Mouse (Mus musculus) forebrain, embryonic 12.5 days (tissue): ENCODE data around the gene Olfr202. TPM values are rescaled to one million over a fixed set of nuclear protein-coding genes. Genes with fewer than 3 reads are reported as not detected.

ENCODE experiments used
- polyA plus RNA-seq: library from polyadenylated mRNA; unstranded; fragments of >200 nt; fragmentation: Nextera tagmentation; extraction: Ambion mirVana; gene quantifications from 2 replicates; pipeline ENCODE4 v1.2.1, GENCODE M21; 2016

The Olfr202 gene
- polyA plus RNA-seq, 1 experiment from 2014 or later = not detected

Other genes with a start within 250 kb of the Olfr202 start
- not detected in 2 replicates for gene Olfr187, start 247.0 kb downstream of the Olfr202 start, polyA plus RNA-seq
- gene Olfr190, start 208.8 kb downstream of the Olfr202 start, polyA plus RNA-seq = not detected in 2 replicates
- gene Olfr191, start 197.0 kb downstream of the Olfr202 start, polyA plus RNA-seq = not detected in 2 replicates
- gene Olfr193, start 174.9 kb downstream of the Olfr202 start, polyA plus RNA-seq = not detected in 2 replicates
- gene Olfr194, start 165.7 kb downstream of the Olfr202 start, polyA plus RNA-seq = not detected in 2 replicates
- not detected in 2 replicates for gene Olfr195, start 139.7 kb downstream of the Olfr202 start, polyA plus RNA-seq
- not detected in 2 replicates for gene Olfr196, start 116.3 kb downstream of the Olfr202 start, polyA plus RNA-seq
- gene Olfr198, start 83.3 kb downstream of the Olfr202 start, polyA plus RNA-seq = not detected in 2 replicates
- not detected in 2 replicates for gene Olfr199, start 67.0 kb downstream of the Olfr202 start, polyA plus RNA-seq
- gene Olfr201, start 14.2 kb downstream of the Olfr202 start, polyA plus RNA-seq = not detected in 2 replicates
- gene Olfr203, start 12.1 kb upstream of the Olfr202 start, polyA plus RNA-seq = not detected in 2 replicates
- not detected in 2 replicates for gene Olfr204, start 31.5 kb upstream of the Olfr202 start, polyA plus RNA-seq
- not detected in 2 replicates for gene Olfr205, start 44.3 kb upstream of the Olfr202 start, polyA plus RNA-seq
- not detected in 2 replicates for gene Olfr206, start 62.5 kb upstream of the Olfr202 start, polyA plus RNA-seq
- gene Olfr209, start 77.2 kb upstream of the Olfr202 start, polyA plus RNA-seq = not detected in 2 replicates
- gene Gabrr3, start 120.5 kb upstream of the Olfr202 start, polyA plus RNA-seq = 0.04 TPM in 1 of 2 replicates, not detected in the other
- 23.7 and 24.3 TPM in 2 replicates for gene Riox2, start 185.0 kb upstream of the Olfr202 start, polyA plus RNA-seq